Comparison of ENCODE assay signal across 20 mouse cellular contexts in the genomic region with DNA sequence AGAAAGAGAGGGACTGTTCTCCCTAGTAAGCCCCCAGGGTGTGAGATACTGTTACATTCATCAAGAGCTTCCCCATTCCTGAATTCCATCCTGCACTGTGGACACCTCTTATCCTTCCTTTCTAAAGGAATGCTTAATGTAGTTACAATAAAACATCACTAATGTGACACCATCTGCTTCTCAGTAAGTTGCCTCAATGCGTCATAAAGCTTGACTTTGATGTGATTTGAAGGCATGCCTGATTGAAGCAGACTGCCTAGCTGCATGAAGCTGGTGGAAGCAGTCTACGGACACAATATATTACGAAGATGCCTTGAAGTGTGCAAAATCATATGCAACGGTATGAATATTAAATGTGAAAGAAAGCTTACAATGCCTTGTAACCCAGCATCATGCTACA.
"Had no signal": no experiment of that assay in that cellular context is flagged by ENCODE, and none has a peak within 500 bp of the region (broad histone marks: within the 10 kb centered on the region; RNA-seq: fewer than 3 reads in every experiment).

No protein-coding gene starts in this region.

- H3K36me3 ChIP-seq: limb, embryonic 12.5 days; limb, embryonic 15.5 days; liver, embryonic 12.5 days; liver, embryonic 15.5 days had no signal

- H3K4me2 ChIP-seq: limb, embryonic 12.5 days; limb, embryonic 15.5 days; liver, embryonic 12.5 days; liver, embryonic 15.5 days had no signal

- H3K9me3 ChIP-seq: limb, embryonic 12.5 days; limb, embryonic 15.5 days; liver, embryonic 12.5 days; liver, embryonic 15.5 days had no signal

- H3K4me1 ChIP-seq: liver, embryonic 12.5 days; liver, embryonic 15.5 days had no signal

- H3K27ac ChIP-seq: kidney, postnatal 0 days; layer of hippocampus, adult 2 months; limb, embryonic 12.5 days; limb, embryonic 15.5 days; liver, embryonic 12.5 days; liver, embryonic 15.5 days; stomach, postnatal 0 days had no signal

- DNase-seq: kidney, adult 2 months; kidney, postnatal 25 days; layer of hippocampus, adult 9-11 months; lung, adult 2 months; lung, postnatal 14 days; lung, postnatal 4 days; midbrain, embryonic 14.5 days; right cerebral cortex, adult 18-20 months; right cerebral cortex, postnatal 14 days; right cerebral cortex, postnatal 4 days; thymus, adult 2 months; thymus, postnatal 25 days had no signal

- H3K27me3 ChIP-seq: limb, embryonic 15.5 days; liver, embryonic 12.5 days; liver, embryonic 15.5 days had no signal

- H3K9ac ChIP-seq: limb, embryonic 12.5 days; limb, embryonic 15.5 days; liver, embryonic 12.5 days; liver, embryonic 15.5 days had no signal

- ATAC-seq: intestine, postnatal 0 days; liver, embryonic 12.5 days had no signal

- H3K4me3 ChIP-seq: layer of hippocampus, adult 2 months; limb, embryonic 12.5 days; limb, embryonic 15.5 days; liver, embryonic 12.5 days; liver, embryonic 15.5 days had no signal
